Mouse (Mus musculus) adrenal gland, postnatal 14 days (tissue): ENCODE results near the gene Otulin. TPM values are rescaled to one million over a fixed set of nuclear protein-coding genes. Genes with fewer than 3 reads are reported as not detected.

ENCODE experiments used
- DNase-seq: peaks from one replicate; pipeline ENCODE4 v3.0.0; 2021; ENCODE audit warnings: mixed read lengths
- total RNA-seq: library from RNA; stranded (reverse); gene quantifications from 2 replicates; pipeline ENCODE4 v1.2.3, GENCODE M21; 2021

Gene Otulin
- total RNA-seq, 1 experiment from 2014 or later, result 37.1 TPM

DNA sequence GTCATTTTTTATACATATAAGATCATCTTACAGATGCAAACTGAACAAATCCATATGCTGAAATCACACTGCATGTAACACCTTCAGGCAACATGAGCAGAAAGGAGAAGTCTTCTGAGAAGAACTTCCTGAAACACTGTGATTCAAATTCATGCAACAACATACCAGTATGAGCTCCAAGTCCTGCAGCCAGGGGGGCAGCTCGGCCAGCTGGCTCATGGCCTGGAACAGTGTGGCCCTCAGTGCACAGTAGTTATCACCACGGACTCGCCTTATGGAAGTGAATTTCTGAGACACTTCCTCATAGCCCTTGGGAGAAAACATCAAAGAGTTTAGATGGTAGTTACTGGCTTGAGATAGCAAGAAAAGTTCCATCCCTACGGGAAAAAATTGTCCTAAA is 14.3 kb downstream of the Otulin start:
- peak; percentile 55 for DNase-seq

DNA sequence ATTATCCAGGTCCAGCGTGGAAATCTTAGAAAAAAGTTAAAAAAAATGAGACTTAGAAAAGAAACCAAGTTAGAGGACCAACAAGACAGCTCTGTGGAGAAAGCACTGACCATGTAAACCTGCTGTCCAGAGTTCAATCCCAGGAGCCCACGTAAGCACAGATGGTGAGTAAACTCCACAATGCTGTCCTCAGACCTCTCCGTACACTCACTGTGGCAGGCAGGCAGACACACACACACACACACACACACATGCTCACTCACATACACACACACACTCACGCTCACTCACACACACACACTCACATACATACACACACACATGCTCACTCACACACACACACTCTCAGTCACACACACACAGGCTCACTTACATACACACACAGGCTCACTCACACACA is 17.2 kb downstream of the Otulin start:
- no peak for DNase-seq

DNA sequence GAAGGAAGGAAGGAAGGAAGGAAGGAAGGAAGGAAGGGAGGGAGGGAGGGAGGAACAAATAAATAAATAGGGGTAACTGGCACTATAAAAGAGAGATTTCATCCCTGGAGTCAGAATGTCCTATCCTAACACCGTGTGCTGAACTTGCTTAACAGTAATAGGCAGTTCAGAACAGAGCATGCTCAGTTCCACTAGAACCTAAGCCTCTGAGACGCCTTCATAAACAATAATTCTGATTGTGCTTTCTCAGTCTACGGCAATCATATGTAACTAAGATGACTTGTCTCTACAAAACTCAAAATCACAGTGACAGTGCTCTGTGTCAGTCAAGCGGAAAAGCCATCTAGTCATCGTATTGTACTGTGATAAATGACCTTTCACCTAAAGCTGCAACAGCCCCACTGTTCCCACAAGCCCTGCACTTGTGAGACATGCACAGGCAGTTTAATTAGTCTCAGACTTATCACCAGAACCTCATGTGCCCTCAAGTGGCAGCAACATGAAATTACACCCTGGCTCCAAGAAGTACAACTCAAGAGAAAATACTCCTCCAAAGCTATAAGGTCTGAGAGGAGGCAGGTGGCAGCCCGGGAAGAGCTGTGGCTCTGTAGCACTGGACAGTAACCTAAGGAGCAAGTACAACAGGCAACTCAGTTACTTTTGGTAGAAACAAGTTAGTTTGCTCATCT is 17.8 kb downstream of the Otulin start:
- peak; percentile 57 for DNase-seq

DNA sequence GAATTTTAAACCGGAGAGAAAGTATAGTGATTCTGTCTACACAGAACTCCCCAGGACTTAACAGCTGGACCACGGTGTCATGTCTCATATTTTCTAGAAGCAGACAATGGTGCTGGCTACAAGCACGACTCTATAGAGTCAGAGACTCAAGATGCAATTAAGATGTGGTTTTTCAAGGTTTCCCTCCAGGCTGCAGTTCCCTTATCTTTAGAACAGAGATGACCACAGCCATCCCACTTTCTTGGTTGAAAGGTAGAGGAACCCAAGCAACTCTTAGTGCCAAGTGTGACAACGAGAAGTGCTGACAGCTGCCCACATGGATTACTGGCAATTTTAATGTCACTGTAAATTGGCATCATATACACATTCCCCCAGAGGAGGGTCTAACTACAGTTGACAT is 20.9 kb downstream of the Otulin start:
- no peak for DNase-seq

DNA sequence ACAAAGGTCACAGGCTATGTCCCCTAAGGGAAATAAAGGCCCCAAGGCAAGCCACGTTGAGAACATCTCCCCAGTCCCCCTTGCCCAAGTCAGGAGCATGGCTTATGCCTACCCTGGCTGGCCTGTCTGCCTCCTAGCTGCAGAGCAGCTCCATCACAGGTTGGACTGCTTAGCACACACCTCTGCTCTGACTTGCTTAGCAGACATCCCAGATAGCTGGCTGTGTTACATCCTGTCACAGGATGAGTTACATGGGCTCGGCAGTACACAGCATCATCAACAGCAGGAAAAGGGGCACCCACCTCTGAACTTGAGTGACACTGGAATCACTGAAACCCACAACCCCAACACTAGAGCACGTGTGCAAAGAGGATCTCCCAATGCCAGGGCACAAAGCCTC is 25.2 kb downstream of the Otulin start:
- DNase-seq, result no peak

DNA sequence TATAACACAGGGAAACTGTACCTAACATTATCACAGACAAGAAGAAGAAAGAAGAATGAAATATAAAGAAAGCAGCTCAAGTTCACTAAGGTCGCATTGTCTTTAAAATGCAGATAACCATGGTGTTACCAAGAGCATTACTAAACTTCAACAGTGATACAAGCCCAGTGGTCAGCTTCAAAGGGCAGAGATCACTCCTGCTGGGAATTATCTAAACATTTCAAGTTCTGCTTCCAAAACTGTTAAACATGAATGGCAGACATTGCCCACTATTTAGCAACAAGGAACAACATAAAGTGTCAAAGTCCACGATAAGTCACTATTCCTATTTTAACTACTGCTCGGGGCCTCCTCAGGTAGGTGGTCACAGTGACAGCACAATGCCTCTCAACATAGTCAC is 25.9 kb downstream of the Otulin start:
- DNase-seq, result no peak

DNA sequence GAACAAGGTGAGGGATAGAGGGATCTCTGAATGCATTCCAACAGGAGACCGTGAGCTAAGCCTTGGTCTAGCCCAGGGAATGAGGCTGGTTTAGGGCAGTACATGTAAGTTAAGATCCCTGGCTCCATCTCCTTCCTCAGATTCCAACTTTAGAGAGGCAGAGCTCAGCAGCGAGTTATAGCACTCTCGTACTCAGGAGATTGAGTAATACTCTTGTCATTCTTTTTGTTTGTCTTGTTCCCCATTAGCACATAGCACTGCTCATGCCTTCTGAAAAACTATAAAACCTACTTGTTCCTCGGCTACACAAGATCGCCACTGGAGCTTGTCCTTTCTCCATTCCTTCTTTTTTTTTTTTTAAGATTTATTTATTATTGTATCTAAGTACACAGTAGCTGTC is 30.0 kb downstream of the Otulin start:
- no peak for DNase-seq

DNA sequence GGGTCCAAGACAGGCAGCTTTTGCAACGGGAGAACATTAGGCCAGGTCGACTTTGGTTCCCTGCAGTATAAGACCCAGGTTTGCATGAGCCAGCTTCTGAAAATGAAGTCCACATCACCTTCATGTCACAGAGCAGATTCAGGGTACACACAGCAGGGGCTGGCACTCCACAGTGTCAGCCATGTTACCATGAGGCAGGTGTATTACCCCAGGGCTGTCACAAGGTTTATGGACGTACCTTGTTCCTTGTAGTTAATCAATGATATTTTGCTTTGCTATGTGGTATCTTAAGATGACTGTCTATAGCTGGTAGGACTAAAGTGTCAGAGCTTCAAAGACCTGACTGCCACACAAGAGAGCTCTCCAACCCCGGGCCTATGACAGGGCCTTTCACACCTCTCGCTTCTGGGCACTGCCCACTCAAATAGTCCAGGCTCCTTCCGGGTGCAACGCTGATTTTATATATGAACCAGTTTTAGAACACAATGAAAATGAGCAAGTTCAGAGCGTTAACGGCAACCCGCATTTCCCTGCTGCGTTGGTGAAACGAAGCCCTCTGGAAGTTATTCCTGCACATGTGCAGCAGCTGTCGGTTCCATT is 31.6 kb downstream of the Otulin start:
- no peak for DNase-seq

DNA sequence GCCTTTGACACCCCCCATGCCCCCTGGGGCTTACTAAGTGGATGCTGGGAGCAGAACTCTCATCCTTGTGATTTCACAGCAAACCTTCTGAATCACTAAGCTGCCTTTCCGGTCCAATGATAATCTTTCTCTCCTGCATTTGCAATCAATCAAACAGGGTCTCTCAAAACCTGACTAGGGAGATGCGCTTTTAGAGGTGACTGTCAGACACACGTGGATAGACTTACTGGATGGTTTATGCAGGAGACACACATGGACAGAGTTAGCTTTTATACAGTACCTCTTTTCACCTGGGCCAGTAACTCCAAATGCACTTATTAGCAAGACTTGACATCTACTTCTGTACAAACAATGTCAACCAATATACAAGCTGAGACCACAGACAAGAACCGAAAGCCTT is 33.0 kb downstream of the Otulin start:
- DNase-seq, result no peak

DNA sequence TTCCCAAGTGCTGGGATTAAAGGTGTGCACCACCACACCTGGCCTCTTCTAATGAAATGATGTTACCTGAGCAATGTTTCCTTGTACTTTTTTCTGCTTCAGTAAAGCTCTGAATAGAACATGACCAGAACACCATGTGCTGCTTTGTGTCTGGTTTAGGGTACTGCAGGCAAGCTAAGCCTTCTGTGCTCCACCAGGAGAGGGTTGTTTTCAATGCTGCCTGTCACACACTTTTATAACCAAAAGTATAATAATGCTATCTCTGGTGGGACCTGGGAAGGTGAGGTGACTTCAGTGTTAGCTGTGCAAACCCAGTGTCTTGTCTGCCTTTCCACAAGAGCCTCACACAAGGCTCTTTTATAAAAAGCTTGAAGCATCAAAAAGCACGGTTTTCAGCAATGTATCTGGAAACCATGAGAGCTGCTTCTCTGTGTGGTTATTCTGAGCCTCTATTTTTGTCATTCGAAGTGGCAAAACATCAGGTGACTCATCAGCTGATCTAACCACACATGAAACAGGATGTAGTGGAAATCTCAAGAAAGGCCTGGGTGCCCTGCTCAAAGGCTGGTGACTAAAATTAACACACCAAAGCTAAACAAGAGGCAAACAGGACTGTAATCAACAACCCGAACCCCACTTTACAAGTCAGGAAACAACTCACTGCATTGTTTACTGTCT is 33.9 kb downstream of the Otulin start:
- no peak for DNase-seq

DNA sequence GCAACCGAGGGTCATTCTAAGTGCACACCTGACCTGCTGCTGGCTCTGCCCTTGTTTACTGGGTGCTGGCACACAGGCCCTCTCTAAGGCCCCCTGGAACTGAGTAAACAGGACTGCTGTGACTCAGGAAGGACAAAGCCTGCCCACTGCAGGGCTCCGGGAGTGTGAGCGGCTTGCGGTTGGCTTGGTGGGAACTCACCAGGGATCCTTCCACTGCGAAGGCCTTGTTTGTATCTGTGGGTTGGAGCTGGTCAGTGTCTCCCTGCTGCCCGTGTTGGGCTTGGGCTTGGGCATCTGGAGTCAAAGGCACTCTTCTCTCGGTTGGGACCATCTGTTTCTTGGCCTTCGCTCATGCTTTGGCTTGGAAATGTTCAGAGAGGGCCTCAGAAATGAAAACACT is 34.9 kb downstream of the Otulin start:
- DNase-seq, result peak; percentile 54

DNA sequence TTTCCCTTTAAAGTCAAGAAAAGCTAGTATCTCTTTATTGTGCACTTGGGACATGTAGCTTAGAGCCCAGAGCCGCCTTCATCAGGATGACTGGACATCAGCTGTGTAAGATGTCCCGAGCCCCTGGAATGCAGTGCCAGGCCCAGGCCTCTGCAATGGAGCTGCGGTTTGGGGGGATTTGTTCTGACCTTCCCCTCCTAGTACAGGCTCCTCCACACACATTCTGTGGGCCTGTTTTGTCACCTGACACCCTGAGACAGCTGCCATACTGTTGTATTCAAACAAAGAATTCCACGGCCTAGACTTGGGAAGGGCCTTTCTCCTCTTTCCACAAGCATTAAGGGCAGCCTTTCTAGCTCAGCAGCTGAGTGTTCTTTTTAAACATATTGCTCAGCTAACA is 35.5 kb downstream of the Otulin start:
- no peak for DNase-seq

DNA sequence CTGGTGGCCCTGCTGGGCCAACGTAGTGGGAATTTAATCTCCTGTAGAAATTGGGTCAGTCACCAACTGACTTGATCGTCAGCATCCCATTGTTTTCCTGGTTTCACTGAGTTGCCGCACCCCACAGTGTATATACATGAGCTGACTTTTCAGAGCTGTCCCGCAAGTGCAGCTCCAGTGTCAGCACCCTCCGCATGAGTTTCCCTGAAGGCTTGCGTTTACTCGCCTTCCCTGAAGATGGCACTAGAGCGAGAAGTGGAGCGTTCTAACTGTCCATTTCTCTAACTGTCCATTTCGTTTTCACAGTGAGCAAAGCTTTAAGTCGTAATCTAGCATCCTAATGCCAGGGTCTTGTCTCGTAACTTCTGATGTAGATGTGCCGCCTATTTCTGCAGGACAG is 36.8 kb downstream of the Otulin start:
- peak; percentile 48 for DNase-seq

DNA sequence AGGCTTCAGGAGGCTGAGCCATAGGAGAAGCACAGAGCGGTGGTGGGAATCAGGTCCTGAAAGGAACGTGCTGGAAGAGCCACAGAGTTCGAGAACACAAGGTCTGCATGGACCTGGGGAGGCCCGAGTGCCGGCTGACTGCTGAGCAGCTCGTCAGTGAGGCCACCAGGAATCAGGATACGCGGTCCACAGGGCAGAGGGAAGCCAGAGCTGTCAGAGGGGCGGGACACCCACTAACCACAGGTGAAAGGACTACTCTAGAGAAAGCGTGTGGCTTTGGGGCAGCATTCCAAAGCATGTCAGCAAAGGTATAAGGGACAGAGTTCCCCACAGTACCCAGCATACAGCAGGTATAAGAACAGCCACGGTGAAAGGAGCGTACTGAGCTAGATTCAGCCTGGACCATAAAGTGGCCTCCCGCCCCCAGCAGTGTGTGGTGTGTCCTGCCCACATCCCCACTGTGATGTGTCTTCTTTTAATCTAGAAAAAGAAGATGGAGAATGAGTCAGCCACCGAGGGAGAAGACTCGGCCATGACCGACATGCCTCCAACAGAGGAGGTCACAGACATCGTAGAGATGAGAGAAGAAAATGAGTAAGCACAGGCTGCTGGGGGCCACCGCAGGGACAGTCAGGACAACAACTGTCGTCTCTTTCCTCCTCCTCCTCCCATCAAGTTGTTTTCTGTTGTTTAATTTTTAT is 37.7 kb downstream of the Otulin start:
- peak; percentile 68 for DNase-seq

DNA sequence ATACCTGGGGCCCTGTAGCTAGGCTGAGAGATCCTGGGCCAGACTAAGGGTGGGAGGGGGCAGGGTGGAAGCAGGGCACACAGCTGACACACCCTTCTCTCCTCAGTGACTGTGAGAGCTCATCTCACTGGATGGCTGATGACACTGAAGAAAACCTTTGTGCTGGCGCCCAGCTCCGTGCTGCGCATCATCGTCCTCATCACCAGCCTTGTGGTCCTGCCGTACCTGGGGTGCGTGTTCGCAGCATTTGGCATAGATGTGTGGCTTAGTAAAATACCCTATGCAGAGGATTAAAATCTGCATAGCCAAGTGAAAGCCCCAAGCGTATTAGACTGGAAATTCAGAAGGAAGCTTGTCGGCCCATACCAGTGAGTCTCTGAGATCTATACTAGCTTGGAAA is 39.7 kb downstream of the Otulin start:
- DNase-seq, result no peak

DNA sequence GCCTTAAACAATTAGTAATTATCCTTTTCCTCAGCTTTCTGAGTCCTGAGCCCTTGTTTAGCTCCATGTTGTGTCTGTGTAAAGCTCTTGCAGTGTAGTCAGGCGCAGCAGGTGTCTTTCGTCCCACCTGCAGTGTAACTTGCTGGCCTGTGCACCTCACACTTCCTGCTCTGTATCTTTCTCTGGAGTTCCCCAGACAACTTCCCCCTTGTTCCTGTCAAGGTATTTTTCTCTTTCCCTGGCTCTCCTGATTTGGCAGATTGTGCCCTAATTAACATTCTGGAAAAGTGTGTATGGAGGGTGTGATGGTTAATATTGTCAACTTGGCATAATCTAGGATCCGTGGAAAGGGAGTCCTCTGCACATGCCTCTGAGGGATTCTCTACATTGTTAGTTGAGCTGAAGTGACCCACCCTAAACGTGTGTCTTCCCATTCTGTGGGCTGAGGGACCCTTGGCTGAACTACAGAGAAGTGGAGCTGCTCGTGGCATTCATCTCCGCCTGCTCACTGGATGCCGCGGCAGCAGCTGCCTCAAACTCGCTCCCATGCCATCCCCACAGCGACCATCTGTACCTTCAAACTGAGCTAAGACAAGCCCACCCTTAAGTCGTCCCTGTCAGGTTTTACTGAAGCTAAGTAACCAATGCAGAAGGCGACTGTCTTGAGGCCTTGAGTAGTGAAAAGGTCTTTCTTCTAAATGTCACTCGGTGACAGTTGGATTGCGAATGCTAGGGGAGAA is 42.2 kb downstream of the Otulin start:
- no peak for DNase-seq

DNA sequence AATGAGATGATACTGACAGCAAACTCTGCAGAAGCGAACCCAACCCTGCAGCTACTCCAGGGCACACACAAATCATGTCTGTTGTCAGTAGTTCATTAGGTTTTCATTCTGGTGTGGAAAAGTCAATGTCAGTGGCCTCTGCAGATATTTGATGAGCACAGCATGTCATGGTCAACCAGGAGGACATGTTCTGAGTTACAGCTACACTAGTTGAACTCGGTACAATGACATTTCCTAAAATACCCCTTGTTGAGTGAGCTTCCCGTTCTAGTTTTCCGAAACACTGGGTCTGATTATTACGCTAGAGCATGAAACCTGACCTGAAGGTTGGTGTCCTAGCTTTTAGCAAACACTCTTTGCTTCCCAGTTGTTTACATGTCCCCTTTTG is 44.4 kb downstream of the Otulin start:
- no peak for DNase-seq

DNA sequence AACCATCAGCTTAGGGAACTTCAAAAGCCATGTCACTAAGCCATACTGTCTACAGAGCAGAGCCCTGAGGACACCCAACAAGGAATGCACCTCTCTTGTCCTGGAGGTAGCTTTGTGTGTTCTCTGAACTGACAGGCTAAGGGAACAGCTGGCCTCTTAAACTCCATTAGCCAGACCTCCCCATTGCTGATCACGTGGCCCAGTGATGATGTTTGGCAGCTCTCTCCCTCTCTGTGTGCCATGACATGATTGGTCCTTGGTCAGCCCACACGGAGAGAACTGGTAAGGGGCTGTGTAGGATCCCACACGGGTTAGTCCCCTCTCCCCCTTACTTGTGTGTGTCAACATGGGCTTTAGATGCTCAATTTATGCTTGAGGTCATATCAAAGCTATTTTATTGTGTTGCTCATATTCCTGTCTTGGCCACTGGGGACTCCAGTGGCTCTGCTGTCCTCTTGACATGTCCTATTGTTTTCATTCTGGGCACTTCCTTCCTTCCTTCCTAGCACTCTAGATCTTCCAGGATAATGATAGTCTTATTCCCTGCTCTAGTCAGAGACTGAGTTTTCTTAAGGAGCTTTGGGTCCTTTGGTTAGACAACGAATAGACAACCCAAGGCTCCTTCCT is 44.9 kb downstream of the Otulin start:
- no peak for DNase-seq

DNA sequence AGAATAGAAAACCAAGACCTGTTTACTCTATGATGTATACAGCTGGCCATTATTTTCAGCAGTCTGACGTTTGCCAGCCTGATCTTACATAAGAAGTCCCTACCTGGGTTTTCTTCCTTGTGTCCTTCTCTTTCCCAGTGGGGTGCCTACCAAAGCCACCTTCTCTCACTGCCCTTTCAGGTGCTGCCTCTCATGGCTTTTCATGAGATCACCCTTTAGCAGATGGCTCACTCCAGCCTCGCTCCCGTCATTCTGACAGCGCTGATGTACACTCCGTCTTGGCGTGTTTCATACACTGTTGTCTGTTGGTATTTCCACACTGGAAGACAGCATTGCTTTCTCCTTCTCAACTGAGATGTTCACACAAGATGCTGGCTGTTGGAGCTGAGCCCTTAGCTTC is 46.9 kb downstream of the Otulin start:
- DNase-seq, result no peak

DNA sequence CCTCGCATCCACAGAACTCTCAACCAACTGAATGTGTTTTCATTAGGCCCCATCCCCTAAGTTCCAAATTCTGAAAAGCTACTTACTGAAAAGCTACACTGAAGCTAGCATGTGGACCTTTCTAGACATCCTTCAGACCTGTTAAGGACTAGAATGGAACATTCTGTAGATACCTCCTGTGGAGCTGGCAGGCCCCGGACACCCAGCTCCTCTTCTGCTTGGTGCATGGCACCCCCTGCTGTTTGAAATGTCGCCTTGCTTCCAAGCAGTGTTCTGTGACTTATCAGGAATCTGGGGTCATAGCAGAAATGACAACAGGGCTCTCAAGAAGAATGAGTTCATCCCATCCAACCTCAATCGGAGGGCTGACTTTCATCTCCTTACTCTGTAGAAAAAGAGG is 47.5 kb downstream of the Otulin start:
- DNase-seq, result peak; percentile 80

DNA sequence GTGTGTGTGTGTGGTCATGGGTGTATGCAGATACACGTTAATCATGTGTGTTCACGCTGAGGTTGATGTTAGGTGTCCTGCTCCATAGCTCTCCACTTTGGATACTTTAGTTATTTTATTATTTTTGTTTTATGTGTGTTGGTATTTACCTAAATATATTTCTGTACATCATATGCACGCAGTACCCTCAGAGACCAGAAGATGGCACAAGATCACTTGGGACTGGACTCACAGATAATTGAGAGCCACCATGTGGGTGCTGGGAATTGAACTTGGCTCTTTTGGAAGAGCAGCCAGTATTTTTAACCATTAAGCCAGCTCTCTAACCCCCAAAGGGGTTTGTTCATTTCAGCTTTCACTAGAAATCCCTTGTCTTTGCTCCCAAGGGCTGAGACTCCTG is 48.1 kb downstream of the Otulin start:
- DNase-seq, result no peak

DNA sequence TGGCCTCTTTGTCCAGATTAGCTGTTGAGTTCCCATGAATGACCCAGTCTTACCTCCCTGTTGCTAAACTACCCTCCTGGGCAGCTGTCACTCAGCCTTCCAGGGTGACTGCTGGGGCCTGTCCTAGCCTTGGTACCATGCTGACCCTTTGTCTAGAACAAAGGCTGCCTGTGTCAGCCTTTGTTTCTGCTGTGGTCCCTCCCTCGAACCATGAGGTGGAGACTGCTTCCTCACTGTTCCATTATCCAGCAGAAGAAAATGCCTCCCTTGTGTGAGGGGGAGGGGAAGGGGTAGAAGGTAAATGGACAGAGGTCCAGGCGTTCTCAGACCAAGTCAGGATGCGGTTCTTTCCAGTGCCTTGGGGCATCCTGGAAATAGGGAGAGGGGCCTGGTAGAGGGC is 48.9 kb downstream of the Otulin start:
- no peak for DNase-seq
